Mouse (Mus musculus): ENCODE measurements around the gene Lbh. TPM values are rescaled to one million over a fixed set of nuclear protein-coding genes. Genes with fewer than 3 reads are reported as not detected.

Gene Lbh
- polyA plus RNA-seq, 1 experiment: 216 TPM

DNA sequence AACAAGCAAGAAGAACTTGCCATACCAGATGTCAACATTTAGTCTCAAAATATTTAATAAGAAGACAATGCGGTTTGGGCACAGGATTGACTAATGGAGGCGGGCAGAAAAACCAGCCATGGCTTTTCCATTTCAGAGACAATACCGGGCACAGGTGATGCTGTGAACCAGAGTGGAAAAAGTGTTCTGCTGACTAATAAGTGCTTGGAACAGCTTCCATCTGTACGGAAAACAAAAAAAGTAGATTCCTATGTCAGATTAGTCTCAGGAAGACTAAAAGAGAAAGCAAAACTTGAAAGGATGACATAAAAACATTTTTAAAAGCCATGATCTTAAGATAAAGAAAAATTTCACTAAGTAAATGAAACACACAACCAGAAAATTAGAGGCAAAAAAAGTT is 16.4 kb upstream of the Lbh start:
- Histone ChIP-seq H3K27me3 (ENCODE audit: control insufficient read depth, insufficient read depth, low read length) (no peaks in the 10 kb centered on the region), H3K27ac (ENCODE audit: control insufficient read depth, insufficient read depth, low read length) (no peak overlapping the region), H3K36me3 (ENCODE audit: control insufficient read depth, insufficient read depth, low read length) (no peaks in the 10 kb centered on the region), H3K4me3 (ENCODE audit: control insufficient read depth, insufficient read depth, low read length) (no peak overlapping the region), H3K4me1 (replicated peaks; ENCODE audit: control insufficient read depth, insufficient read depth, low read length) (peaks cover 6% of the 10 kb centered on the region)
- WGBS: 82% methylated on average over 4 of the region's 4 CpGs
- DNase-seq: no peak
- TF ChIP-seq CTCF (IDR thresholded peaks at IDR 0.05; ENCODE audit: borderline replicate concordance, control insufficient read depth, extremely low read depth, insufficient read depth, low read length, poor library complexity): no peak

DNA sequence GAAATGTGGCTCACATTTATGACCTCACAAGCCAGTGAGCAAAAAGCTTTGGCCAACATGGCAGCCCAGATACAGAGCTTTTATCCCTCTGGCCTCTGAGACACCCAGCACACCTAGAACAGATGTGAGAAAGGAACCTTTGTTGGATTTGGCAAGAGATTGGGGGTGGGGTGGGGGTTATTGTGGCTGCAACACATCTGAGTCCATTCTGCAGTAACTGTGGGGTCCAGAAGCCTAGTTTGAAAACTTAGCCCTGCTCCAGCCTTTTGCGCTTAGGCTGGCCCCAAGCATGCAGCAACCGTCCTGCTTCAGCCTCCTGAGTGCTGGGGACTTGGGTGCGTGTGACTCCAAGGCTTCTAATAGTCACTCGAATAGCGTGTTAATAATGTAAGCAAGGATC is 14.8 kb upstream of the Lbh start:
- Histone ChIP-seq H3K4me3 (ENCODE audit: control insufficient read depth, insufficient read depth, low read length) (no peak overlapping the region), H3K27me3 (ENCODE audit: control insufficient read depth, insufficient read depth, low read length) (no peaks in the 10 kb centered on the region), H3K4me1 (replicated peaks; ENCODE audit: control insufficient read depth, insufficient read depth, low read length) (peaks cover 14% of the 10 kb centered on the region), H3K27ac (ENCODE audit: control insufficient read depth, insufficient read depth, low read length) (no peak overlapping the region), H3K36me3 (ENCODE audit: control insufficient read depth, insufficient read depth, low read length) (no peaks in the 10 kb centered on the region)
- no peak for TF ChIP-seq POLR2A (IDR thresholded peaks at IDR 0.05; ENCODE audit: control insufficient read depth, extremely low read depth, insufficient read depth, low read length, poor library complexity)
- TF ChIP-seq CTCF (IDR thresholded peaks at IDR 0.05; ENCODE audit: borderline replicate concordance, control insufficient read depth, extremely low read depth, insufficient read depth, low read length, poor library complexity): no peak
- no peak for DNase-seq
- 98% methylated on average over 5 of the region's 5 CpGs for WGBS

- H3K27ac ChIP-seq (ENCODE audit: control insufficient read depth, insufficient read depth, low read length): no peak overlapping the region
- no peaks in the 10 kb centered on the region for H3K36me3 ChIP-seq (ENCODE audit: control insufficient read depth, insufficient read depth, low read length)
- peaks cover 14% of the 10 kb centered on the region for H3K4me1 ChIP-seq (replicated peaks; ENCODE audit: control insufficient read depth, insufficient read depth, low read length)
- no peak overlapping the region for H3K4me3 ChIP-seq (ENCODE audit: control insufficient read depth, insufficient read depth, low read length)
- TF ChIP-seq CTCF (IDR thresholded peaks at IDR 0.05; ENCODE audit: borderline replicate concordance, control insufficient read depth, extremely low read depth, insufficient read depth, low read length, poor library complexity) (no peak), POLR2A (IDR thresholded peaks at IDR 0.05; ENCODE audit: control insufficient read depth, extremely low read depth, insufficient read depth, low read length, poor library complexity) (no peak)
- no peak for DNase-seq
- WGBS: 91% methylated on average over 9 of the region's 9 CpGs
- no peaks in the 10 kb centered on the region for H3K27me3 ChIP-seq (ENCODE audit: control insufficient read depth, insufficient read depth, low read length)
These were observed 14.1 kb upstream of the Lbh start for GRCm38 (mm10) chr17:72903921-72904421.

DNA sequence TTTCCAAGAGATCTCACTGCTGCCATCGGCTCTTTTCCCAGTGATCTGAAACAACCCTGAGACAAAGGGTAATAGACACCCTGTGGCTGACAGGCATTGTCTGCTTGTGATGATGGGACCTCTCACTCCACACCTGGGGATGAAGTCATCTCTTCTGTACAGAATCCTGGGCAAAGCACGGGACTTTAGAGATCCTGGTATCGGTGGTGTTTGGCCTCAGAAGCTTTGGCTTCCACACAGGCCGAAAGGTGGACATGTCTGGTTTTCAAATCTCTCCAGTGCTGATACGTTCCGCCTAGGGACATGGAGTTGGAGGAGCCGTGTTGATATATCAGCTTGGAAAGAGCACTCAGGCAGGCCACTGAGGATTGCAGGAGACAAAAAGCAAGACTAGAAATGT is 13.2 kb upstream of the Lbh start:
- no peak overlapping the region for H3K27ac ChIP-seq (ENCODE audit: control insufficient read depth, insufficient read depth, low read length)
- H3K27me3 ChIP-seq (ENCODE audit: control insufficient read depth, insufficient read depth, low read length): no peaks in the 10 kb centered on the region
- no peak for TF ChIP-seq POLR2A (IDR thresholded peaks at IDR 0.05; ENCODE audit: control insufficient read depth, extremely low read depth, insufficient read depth, low read length, poor library complexity)
- no peak for TF ChIP-seq CTCF (IDR thresholded peaks at IDR 0.05; ENCODE audit: borderline replicate concordance, control insufficient read depth, extremely low read depth, insufficient read depth, low read length, poor library complexity)
- no peaks in the 10 kb centered on the region for H3K36me3 ChIP-seq (ENCODE audit: control insufficient read depth, insufficient read depth, low read length)
- 95% methylated on average over 7 of the region's 7 CpGs for WGBS
- DNase-seq: no peak
- H3K4me1 ChIP-seq (replicated peaks; ENCODE audit: control insufficient read depth, insufficient read depth, low read length): peaks cover 14% of the 10 kb centered on the region
- no peak overlapping the region for H3K4me3 ChIP-seq (ENCODE audit: control insufficient read depth, insufficient read depth, low read length)

DNA sequence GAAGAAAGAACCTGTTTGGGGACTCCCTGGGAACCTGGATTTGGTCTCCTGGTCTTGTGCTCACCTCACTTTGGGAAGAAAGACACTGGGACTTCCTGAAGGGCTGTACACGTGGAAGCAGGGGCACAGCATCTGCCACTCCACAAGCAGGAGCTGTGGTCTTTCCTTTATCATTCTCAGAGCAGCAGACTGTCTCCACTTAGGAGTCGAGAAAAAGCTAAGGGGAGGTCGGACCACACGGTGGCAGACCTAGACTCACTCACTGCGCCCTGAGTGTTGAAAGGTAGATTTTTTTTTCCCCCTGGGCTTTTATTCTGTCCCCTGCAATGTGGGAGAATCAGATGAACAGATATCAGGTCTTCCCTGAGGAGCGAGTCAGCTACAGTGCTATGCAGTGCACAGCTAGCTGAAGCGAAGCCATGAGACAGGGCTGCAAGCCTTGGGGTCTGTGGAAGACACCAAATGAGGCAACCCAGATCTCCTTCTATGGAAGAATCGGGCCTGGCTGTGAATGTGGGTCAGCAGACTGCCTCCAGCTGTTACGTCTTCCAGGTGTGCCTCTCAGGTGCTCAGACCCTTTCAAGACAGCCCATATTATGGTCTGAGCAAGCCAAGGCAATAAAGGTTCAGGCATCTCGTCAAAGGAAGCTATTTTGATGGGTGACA is 11.7 kb upstream of the Lbh start:
- Histone ChIP-seq H3K4me1 (replicated peaks; ENCODE audit: control insufficient read depth, insufficient read depth, low read length) (peaks cover 14% of the 10 kb centered on the region), H3K36me3 (ENCODE audit: control insufficient read depth, insufficient read depth, low read length) (no peaks in the 10 kb centered on the region), H3K27me3 (ENCODE audit: control insufficient read depth, insufficient read depth, low read length) (no peaks in the 10 kb centered on the region), H3K4me3 (ENCODE audit: control insufficient read depth, insufficient read depth, low read length) (no peak overlapping the region), H3K27ac (ENCODE audit: control insufficient read depth, insufficient read depth, low read length) (no peak overlapping the region)
- TF ChIP-seq CTCF (IDR thresholded peaks at IDR 0.05; ENCODE audit: borderline replicate concordance, control insufficient read depth, extremely low read depth, insufficient read depth, low read length, poor library complexity): no peak
- TF ChIP-seq POLR2A (IDR thresholded peaks at IDR 0.05; ENCODE audit: control insufficient read depth, extremely low read depth, insufficient read depth, low read length, poor library complexity): no peak
- no peak for DNase-seq
- 79% methylated on average over 10 of the region's 10 CpGs for WGBS

DNA sequence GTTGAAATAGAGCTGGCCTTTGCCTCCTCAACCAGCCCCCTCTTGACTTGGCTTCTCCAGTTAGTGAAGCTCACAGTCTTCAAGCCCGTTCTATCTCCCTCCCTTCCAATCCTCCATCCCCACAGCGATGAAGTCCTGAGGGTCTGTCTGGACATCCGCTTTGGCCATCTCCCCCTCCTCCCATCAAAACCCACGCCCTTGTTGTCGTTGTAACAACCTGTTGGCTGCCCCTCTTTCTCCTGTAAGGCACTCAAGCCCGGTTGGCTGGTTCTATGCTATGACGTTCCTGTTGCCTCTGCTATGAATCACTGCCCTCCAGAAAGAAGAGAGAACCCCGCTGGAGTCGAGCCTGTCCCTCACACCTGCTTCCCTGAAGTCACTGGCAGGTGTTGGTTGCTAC is 10.9 kb upstream of the Lbh start:
- no peak overlapping the region for H3K4me3 ChIP-seq (ENCODE audit: control insufficient read depth, insufficient read depth, low read length)
- H3K27me3 ChIP-seq (ENCODE audit: control insufficient read depth, insufficient read depth, low read length): no peaks in the 10 kb centered on the region
- H3K27ac ChIP-seq (ENCODE audit: control insufficient read depth, insufficient read depth, low read length): no peak overlapping the region
- no peaks in the 10 kb centered on the region for H3K36me3 ChIP-seq (ENCODE audit: control insufficient read depth, insufficient read depth, low read length)
- TF ChIP-seq POLR2A (IDR thresholded peaks at IDR 0.05; ENCODE audit: control insufficient read depth, extremely low read depth, insufficient read depth, low read length, poor library complexity) (no peak), CTCF (IDR thresholded peaks at IDR 0.05; ENCODE audit: borderline replicate concordance, control insufficient read depth, extremely low read depth, insufficient read depth, low read length, poor library complexity) (no peak)
- WGBS: 90% methylated on average over 9 of the region's 9 CpGs
- no peak for DNase-seq
- peaks cover 14% of the 10 kb centered on the region for H3K4me1 ChIP-seq (replicated peaks; ENCODE audit: control insufficient read depth, insufficient read depth, low read length)

- H3K36me3 ChIP-seq (ENCODE audit: control insufficient read depth, insufficient read depth, low read length): no peaks in the 10 kb centered on the region
- TF ChIP-seq CTCF (IDR thresholded peaks at IDR 0.05; ENCODE audit: borderline replicate concordance, control insufficient read depth, extremely low read depth, insufficient read depth, low read length, poor library complexity) (no peak), POLR2A (IDR thresholded peaks at IDR 0.05; ENCODE audit: control insufficient read depth, extremely low read depth, insufficient read depth, low read length, poor library complexity) (no peak)
- H3K4me3 ChIP-seq (ENCODE audit: control insufficient read depth, insufficient read depth, low read length): no peak overlapping the region
- 90% methylated on average over 8 of the region's 8 CpGs for WGBS
- DNase-seq: no peak
- H3K27me3 ChIP-seq (ENCODE audit: control insufficient read depth, insufficient read depth, low read length): no peaks in the 10 kb centered on the region
- H3K27ac ChIP-seq (ENCODE audit: control insufficient read depth, insufficient read depth, low read length): no peak overlapping the region
- peaks cover 14% of the 10 kb centered on the region for H3K4me1 ChIP-seq (replicated peaks; ENCODE audit: control insufficient read depth, insufficient read depth, low read length)
These were observed 10.3 kb upstream of the Lbh start for GRCm38 (mm10) chr17:72907777-72908176.
